Mouse (Mus musculus): ENCODE results near the gene H2-DMb2.

DNA sequence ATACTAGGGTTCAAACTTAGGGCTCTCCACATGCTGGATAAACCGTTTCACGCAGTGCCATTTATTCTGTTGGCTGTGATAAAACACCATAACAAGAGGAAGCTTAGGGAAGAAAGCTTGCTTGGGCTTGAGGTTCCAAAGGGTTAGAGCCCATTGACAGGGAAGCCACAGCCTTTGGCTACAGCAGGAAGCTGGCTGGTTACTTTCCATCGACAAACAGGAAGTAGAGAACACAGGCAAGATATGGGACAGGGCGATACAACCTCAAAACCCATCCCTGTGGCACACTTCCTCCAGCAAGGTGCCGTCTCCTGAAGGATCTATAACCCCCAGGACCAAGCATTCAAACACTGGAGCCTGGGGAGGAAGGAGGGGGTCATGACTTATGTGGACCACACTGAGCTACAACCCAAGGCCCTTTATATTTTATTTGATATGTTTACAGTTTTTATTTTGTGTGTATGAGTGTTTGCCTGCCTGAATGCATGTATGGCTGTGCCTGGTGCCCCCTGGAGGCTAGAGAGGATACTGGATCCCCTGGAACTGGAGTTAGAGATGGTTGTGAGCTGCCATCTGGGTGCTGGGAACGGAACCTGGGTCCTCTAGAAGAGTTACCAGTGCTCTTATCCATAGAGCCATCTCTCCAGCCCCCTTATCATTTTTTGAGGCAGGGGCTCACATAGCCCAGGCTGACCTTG is 22.1 kb downstream of the H2-DMb2 start:
- peak; percentile 55 for TF ChIP-seq CTCF (IDR thresholded peaks at IDR 0.05; ENCODE audit: low read depth)
- TF ChIP-seq EP300 (optimal IDR thresholded peaks at IDR 0.05): no peak
